Mouse (Mus musculus) bone marrow macrophage, adult 2 months (primary cell): ENCODE data around the gene Rdh8.

Experiments
- CTCF ChIP-seq: IDR thresholded peaks from 2 replicates; pipeline ENCODE4 v1.5.1; 2012; ENCODE audit warnings: low read depth, mild to moderate bottlenecking, low read length, moderate library complexity
- POLR2A ChIP-seq: IDR thresholded peaks from 2 replicates; pipeline ENCODE4 v1.6.1; 2012; ENCODE audit warnings: mild to moderate bottlenecking, low read depth, low read length, borderline replicate concordance

GRCm38 (mm10) chr9:20861821-20862220 lies 43.5 kb downstream of the Rdh8 start:
- TF ChIP-seq CTCF (peak; percentile 79), POLR2A (no peak)
